ENCODE assay signal across 28 mouse cellular contexts in genomic region chr11:107215111-107215510, GRCm38 (mm10).
"Had no signal": no experiment of that assay in that cellular context is flagged by ENCODE, and none has a peak within 500 bp of the region (broad histone marks: within the 10 kb centered on the region; RNA-seq: fewer than 3 reads in every experiment).

No protein-coding gene starts in this region.

- H3K36me3 ChIP-seq: intestine, embryonic 15.5 days had no signal

- H3K27ac ChIP-seq: gastrocnemius, adult 2 months; heart, embryonic 10.5 days; hindbrain, embryonic 10.5 days; hindbrain, embryonic 12.5 days; hindbrain, embryonic 14.5 days; intestine, embryonic 15.5 days; kidney, embryonic 15.5 days; kidney, postnatal 0 days; limb, embryonic 13.5 days; limb, embryonic 15.5 days; liver, embryonic 12.5 days; liver, embryonic 14.5 days had no signal

- H3K4me2 ChIP-seq: heart, embryonic 12.5 days; hindbrain, embryonic 12.5 days; hindbrain, embryonic 14.5 days; intestine, embryonic 15.5 days; kidney, embryonic 15.5 days; limb, embryonic 13.5 days; limb, embryonic 15.5 days; liver, embryonic 12.5 days had no signal

- H3K9me3 ChIP-seq: heart, embryonic 10.5 days; heart, embryonic 12.5 days; hindbrain, embryonic 10.5 days; hindbrain, embryonic 12.5 days; intestine, embryonic 15.5 days; kidney, embryonic 15.5 days; limb, embryonic 13.5 days; limb, embryonic 15.5 days; liver, embryonic 12.5 days had no signal

- H3K4me1 ChIP-seq: hindbrain, embryonic 12.5 days; intestine, embryonic 15.5 days; kidney, embryonic 15.5 days; limb, embryonic 13.5 days; limb, embryonic 15.5 days; liver, embryonic 12.5 days had no signal

- ATAC-seq: hindbrain, embryonic 16.5 days; inflammation-experienced regulatory T-cells, adult 6 months; intestine, embryonic 15.5 days; liver, embryonic 12.5 days had no signal

- H3K27me3 ChIP-seq: heart, embryonic 12.5 days; hindbrain, embryonic 12.5 days; intestine, embryonic 15.5 days; kidney, embryonic 15.5 days; limb, embryonic 13.5 days; limb, embryonic 15.5 days; liver, embryonic 12.5 days had no signal

- DNase-seq: gastrocnemius, adult 2 months; gastrocnemius, postnatal 10 days; gastrocnemius, postnatal 25 days; heart, adult 18-20 months; heart, postnatal 10 days; heart, postnatal 4 days; kidney, adult 11 months; kidney, adult 2 months; kidney, adult 9 months; kidney, postnatal 14 days; kidney, postnatal 36 days; layer of hippocampus, adult 9-11 months; layer of hippocampus, postnatal 36 days; left cerebral cortex, postnatal 4 days had no signal

- H3K9ac ChIP-seq: heart, embryonic 12.5 days; hindbrain, embryonic 12.5 days; hindbrain, embryonic 14.5 days; intestine, embryonic 15.5 days; kidney, embryonic 15.5 days; limb, embryonic 13.5 days; limb, embryonic 15.5 days; liver, embryonic 12.5 days; liver, embryonic 14.5 days had no signal

- H3K4me3 ChIP-seq: gastrocnemius, adult 2 months; heart, embryonic 10.5 days; heart, embryonic 12.5 days; hindbrain, embryonic 10.5 days; hindbrain, embryonic 12.5 days; intestine, embryonic 15.5 days; kidney, embryonic 15.5 days; limb, embryonic 13.5 days; limb, embryonic 15.5 days; liver, embryonic 12.5 days had no signal
